Mouse (Mus musculus) ES-Bruce4 (cell line): ENCODE data around the gene Irf2.

Experiments
- CTCF ChIP-seq: IDR thresholded peaks from one replicate; pipeline ENCODE4 v1.8.1; 2011; ENCODE audit warnings: low read depth, low read length
- EP300 ChIP-seq: IDR thresholded peaks from 2 replicates; pipeline ENCODE4 v1.6.1; 2011; ENCODE audit warnings: low read depth, low read length; ENCODE audit not compliant: insufficient read depth
- POLR2A ChIP-seq: IDR thresholded peaks from one replicate; pipeline ENCODE4 v1.8.1; 2011; ENCODE audit warnings: low read length; ENCODE audit not compliant: insufficient read depth

DNA sequence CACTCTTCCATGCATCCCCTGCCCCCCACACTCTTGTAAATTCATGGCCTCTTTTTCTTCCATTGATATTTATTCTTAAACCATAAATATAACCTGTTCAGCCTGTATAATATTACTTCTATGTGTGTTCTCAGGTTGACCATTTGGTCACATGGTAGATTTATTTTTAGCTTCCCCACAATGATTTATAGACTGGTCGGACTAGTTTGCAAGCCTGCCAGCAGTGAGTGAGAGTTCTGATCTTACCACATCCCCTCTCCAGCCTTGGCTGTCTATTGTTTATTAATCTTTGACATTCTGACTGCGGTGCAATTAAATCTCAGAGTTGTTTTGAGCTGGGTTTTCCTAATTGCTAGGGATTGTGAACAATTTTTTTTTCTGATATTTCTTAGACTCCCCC lies 60.2 kb downstream of the Irf2 start:
- TF ChIP-seq EP300 (no peak), CTCF (no peak), POLR2A (no peak)
